Mouse (Mus musculus): ENCODE measurements around the gene Fads2. TPM values are rescaled to one million over a fixed set of nuclear protein-coding genes. Genes with fewer than 3 reads are reported as not detected.
A peak's percentile ranks its signal among the peaks of the same experiment; 100 is the strongest.

Gene Fads2
- total RNA-seq, 4 experiments from 2014 or later = 152 to 168 (median 162) TPM

DNA sequence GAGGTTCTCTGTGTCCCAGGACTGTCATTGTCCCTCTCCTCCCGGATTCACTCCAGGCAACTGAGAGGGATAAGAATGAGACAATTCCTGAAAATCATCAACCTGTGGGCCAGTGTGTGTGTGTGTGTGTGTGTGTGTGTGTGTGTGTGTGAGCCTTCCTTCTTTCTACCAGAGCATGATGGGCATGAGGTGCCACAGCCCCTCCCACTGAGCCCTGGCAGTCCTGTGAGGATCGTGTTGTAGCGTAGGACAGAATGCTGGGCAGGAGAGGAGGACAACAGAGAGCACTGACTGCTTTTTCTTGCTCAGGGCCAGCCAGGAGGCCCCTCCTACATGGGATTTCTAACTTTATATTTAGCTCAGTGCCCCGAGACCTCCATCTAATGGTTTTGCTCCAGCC lies 58.7 kb downstream of the Fads2 start:
- DNase-seq (ENCODE audit: low spot score in 2 of 2) = no peak

DNA sequence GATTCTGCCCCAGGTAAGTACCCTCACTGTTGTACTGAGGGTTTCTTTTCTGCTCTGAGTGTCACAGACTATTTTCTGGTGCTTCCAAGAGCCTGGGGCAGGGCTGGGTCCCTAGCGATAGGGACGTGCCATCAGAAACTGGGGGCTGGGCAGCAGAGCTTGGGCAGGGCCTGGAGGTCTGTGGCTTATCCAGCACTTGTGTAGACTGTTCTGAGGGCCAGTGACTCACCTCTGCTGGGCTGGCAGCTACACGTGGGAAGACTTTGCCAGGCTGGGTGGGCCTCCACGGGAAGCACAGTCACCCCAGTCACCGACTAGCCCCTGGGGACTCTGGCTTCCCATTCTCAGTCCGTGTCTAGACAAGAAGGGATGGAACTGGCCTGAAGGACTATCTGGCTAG lies 59.3 kb downstream of the Fads2 start:
- DNase-seq (ENCODE audit: low spot score in 2 of 2) = no peak

DNA sequence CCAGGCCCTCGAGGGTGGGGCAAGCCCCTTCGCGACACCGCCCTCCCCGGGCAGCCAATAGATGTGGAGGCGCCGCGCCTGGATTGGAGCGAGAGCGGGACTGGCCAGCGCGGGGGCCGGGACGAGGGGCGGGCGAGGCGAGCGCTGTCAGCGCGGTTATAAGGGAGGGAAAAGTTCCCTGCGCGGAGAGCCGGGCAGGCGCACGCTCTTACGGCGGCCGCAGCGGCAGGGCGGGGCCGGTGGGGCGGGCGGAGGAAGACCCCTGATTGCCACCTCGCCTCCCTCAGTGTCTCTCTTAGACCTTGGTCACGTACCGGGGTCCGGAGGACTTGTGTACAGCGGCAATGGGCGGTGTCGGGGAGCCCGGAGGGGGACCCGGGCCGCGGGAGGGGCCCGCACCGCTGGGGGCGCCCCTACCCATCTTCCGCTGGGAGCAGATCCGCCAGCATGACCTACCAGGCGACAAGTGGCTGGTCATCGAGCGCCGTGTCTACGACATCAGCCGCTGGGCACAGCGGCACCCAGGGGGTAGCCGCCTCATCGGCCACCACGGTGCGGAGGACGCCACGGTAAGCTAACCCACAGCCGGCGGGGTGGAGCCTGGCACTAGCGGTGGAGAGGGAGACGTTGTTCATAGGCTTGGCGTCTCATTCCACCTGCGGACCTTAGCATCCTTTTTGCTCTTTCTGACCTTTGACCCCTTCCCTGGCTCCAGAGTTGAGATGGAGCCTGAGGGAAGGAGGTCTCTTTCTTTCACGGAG lies 60.0 kb downstream of the Fads2 start, which contains the start of gene Fads3:
Fads3 (plus strand) TSS at position 182 of the 761 bp plus-strand sequence.
- DNase-seq (ENCODE audit: low spot score in 2 of 2) = peak in 1 of 2 experiments; percentile 67

DNA sequence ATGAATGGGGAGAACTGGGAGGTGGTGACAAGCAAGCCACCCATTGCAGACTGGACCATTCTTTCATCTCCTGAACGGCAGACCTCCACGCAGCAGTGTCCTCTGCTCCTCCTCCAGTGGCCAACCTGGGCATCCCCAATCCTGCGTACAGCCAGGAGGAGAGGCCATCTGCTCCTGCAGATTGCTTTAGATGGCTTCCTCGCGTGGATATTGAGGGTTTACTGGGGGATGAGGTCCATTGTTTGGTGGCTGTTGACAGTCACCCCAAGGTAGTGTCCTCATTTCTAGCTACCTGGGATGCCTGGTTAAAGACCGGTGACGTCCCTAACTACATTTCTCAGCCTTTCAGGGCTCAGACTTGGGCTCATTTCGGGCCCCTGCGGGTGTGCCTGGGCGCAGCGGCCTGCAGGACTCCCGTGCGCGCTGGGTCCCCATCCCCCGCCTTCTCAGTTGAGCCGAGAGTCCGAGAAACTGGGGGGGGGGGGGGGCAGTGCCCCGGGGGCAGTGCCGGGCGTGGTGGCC lies 60.6 kb downstream of the Fads2 start:
- no peak for DNase-seq (ENCODE audit: low spot score in 2 of 2)

DNA sequence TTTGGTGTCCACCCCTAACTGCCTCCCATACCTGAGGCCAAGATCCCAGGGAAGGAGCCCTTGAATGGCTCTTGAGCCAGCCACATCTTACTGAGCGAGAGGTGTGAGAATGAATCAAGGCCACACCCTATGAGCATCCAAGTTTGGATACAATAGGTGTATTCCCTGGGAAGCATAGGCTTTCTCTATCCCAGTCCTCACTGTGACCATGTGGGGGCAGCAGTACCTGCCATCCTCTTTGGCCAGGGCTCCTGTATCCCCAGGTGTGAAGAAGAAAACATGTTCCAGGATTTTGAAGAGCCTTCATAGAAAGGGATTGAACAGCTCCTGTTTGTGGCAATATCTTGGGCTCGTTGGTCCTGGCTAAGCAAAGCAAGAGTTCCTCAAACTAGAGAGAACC lies 61.9 kb downstream of the Fads2 start:
- DNase-seq (ENCODE audit: low spot score in 2 of 2) = no peak

DNA sequence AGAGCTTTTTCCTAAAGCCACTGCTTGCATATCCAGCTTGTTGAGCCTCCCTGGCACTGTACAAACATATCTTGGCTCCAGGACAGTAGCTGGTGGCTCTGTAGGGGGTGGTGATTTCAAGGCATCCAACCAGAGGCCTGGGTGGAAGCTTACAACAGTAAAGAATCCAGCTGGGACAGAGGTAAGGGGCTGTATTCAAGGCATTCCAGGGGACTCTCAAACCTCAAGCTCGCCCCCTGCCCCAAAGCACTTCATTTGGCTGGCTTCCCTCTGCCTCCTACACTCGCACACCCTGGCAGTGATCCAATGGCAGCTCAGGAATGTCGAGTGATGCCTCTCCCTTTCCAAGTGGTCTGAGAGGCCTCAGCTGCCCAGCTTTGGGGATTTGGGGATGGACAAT lies 62.6 kb downstream of the Fads2 start:
- DNase-seq (ENCODE audit: low spot score in 2 of 2) = no peak

DNA sequence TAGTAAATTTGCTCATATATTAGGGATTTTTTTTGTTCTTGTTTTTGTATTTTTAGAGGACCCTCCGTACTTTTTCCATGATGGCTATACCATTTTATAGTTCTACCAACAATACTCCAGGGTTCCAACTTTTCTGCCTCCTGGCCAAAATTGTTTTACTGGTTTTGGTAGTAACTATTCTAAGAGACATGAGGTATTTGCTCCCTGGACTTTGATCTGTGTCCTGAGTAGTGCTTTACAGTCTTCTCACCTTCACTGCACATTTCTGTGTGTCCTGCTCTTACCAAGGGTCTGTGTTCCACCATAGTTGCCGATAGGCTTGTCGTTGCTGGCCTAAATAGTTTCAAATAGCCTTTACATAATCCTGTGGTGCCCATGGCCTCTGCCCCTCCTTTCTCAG lies 63.2 kb downstream of the Fads2 start:
- DNase-seq (ENCODE audit: low spot score in 2 of 2) = no peak

DNA sequence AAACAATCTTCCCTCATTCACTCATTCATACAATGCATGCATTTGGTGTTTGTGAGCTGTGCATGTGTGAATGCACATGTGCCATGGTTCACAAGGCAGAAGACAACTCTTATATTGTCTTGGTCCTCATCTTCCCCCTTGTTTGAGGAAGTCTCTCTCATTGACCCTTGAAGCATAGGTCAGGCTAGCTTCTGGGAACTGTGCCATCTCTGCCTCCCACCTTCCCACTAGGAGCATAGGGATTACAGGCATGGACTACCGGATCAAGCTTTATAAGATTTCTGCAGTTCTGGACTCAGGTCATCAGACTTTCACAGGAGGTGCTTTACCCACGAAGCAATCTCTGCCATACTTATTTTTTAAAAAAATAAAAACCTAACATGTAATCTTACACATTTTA lies 64.0 kb downstream of the Fads2 start:
- DNase-seq (ENCODE audit: low spot score in 2 of 2) = no peak

DNA sequence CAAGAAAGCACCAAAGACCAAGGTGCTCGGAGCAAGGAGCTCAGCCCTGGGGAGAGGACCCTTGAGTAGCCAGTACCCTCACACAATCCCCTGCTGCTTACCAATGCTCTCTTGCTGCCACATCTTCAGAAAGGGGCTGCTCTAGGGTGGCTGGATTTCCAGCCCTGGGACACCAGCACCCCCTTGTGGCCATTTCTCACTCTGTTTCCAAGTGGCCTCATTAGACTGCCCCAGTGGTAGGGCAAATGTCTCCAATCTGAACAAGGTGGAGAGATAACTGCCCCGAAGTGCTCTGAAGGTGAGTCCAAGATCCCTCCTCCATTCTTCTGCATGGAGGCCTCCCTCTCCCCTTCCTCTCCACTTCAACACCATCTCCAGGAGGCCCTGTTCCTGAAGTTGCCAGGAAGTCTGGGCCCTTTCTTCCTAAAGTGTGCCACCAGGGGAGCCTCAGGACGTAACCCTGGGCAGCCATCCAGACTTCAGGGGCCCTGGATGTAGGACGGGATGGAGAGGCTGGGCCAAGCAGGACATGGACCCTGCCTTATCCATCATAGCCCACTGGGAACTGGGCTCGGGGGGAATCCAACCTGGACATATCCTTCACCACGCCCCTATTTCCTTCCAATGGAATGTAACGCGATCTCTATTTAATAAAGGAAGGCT lies 66.6 kb downstream of the Fads2 start:
- peak in 1 of 2 experiments; percentile 83 for DNase-seq (ENCODE audit: low spot score in 2 of 2)

DNA sequence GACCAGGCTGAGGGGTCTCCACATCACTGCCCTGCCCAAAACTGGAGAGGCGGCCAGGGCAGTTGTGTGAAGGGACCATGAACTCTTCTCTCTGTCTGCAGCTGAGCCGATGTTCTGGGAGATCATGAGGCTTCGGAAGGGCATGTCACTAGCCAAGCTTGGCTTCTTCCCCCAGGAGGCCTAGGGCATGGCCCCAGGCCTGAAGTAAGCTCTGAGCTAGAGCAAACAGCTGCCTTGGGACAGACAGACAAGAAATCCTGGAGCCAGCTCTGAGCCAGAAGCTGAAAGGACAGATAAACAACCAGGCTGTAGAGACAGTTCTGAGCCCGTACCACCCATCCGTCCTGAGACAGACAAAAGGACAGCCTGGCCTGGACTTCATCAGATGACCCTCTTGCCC lies 67.2 kb downstream of the Fads2 start:
- no peak for DNase-seq (ENCODE audit: low spot score in 2 of 2)

DNA sequence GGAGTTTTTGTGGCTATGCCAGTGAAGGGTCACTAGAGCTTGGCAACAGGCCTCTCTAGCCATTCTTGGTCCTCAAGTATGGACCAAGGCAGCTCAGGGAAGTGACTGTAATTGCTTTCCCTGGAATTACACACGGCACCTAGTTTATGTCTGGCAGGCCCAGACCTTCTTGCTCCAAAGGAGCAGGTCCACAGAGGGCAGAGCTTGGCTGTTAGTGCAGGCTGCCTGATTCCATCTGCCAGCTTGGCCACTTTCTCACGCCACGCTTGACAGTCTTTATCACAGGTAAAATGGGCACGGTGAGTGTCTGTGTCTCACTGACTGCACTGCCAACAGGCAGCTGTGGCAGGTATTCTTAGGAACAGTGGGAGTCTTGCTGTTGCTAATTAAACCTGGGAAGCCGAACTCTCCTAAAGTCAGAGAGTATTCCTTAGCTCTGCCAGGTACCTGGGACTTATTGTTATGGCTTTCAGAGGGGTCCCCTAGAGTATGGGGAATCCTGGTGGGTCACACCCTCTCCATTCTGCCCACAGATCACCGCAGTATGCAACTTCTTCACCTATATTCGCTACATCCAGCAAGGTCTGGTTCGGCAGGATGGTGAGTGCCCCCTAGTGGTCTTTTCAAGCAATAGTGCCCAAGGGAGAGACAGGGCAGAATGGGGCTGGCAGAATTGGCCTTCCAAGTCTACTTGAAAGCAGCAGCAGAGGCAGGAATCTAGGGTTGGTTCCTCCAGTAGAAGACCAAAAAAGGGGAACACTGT lies 68.2 kb downstream of the Fads2 start:
- DNase-seq (ENCODE audit: low spot score in 2 of 2) = peak in 1 of 2 experiments; percentile 71

DNA sequence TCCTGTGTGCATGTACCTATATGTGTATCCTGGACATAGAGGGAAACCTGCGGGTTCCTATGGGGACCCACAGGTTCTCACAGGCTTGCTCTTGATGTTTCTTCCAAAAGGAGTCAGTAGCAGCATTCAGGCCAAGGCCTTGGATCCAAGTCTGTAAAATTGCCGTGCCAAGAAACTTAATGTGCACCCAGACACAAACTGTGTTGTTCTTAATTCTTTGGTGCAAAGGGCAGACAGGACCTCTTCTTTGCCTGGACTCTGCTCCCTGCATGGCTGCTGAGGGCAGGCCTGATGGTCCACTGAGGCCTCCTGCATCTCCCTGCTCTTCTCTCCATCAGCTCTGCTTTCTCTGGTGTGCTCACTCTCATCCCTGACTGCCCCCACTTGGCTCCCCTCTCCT lies 71.8 kb downstream of the Fads2 start:
- DNase-seq (ENCODE audit: low spot score in 2 of 2) = no peak

DNA sequence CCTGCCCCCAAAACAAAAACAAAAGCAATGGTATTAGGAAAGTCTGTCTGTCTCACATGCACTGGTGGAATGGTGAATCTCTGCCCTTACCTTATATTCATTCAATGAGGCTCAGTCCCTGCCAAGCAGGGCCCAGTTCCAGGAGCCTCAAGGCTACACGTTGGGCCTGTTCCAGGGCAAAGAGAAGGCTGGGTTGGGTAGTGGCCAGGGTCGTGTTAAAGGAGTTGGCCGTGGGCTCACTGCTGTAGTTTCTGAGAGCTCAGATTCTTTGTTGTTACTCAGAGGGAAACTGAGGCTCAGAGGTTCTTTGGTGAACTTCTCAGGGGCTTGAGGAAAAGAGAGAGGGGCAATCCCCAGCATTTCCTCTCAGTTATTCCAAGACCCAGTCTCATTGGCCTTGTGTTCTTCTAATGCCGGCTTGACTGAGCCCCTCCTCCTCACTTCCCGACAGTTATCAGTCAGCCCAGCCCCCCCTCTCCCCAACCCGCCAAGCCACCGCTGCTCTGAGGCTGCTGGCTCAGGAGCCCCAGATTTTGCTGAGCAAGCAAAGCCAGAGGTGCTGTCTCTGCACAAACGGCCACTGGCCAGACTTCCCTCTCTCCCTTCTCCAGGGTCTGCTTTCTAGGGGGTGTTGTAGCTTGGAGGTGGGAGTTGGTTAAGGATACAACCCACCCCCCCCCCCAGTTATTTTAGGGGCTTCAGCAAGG lies 76.2 kb downstream of the Fads2 start:
- no peak for DNase-seq (ENCODE audit: low spot score in 2 of 2)

DNA sequence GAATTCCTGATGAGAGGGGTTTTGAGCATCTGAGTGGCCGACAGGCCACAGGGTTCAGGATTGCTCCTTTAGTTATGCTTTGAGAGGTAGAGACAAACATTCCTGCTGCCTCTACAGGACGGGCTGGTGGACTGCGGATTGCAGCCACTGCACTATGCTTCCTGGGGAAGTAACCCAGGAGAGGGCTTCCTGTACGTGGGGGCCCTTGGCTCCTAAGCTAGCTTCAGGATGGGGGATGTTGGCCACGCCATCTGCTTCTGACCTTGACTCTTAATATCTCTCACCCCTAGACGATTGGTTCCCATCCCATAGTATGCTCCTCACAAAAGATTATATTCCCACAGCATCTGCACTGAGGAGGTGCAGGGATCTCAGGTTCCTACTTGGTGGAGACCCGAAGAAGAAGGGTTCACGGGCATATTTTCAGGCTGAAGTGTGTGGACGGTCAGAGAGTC lies 78.2 kb downstream of the Fads2 start:
- DNase-seq (ENCODE audit: low spot score in 2 of 2) = no peak

DNA sequence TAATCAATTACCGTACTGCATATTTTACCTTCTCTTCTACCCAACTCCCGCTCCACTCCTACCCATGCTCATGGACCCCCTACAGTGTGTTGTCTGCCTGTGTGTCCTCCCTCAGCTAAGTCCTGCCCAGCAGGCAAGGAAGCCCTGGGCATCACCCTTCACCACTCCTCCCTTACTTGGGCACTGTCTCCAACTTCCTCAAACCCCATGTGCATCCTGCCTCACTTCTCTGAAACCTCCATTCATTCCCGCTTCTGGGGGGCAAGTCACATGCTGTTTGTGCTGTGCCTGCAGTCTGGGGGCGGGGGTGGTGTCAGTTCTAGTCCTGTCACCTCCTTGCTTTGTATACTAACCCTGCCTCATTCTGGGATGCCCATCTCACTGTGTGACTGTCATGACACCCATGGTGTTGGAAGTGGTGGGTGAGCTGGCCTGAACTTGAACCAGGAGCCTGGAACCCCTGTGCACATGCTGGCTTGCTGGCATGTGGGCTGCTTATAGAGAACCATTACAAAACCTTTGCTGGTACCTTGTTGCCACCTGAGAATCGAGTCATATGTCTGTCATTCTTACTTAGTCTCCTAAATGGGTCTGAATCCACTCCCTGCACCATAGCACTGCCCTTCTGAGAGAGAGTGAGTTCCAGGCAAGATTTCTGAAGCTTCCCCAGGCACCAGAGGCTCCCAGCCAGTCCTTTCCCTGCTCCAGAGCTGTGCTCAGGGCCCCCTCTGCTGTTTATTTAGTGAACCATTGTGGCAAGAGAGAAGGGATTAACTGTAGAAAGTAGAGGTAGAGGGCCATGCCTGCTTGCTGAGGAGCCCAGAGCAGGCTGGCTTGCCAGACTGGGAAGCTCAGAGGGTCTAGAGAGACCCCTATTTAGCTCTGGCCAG lies 78.9 kb downstream of the Fads2 start:
- peak in 1 of 2 experiments; percentile 60 for DNase-seq (ENCODE audit: low spot score in 2 of 2)

DNA sequence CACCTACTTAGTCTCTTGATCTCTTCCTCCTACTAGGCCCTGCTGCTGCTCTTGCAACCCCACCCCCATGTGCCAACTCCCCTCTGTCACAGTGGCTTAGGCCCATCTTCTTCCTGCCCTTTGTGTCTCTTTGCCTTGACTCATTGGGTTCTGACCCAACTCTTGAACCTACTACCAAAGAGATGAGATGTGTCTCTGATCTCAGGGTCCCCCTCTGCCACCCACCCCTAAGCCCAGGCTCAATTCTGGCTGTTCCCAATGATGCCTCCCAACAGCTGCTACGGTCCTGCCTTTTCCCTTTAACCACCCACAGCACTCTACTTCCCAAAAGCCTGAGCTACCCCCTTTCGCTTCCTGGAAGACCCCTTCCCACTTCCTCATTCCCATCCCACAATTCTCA lies 79.6 kb downstream of the Fads2 start:
- DNase-seq (ENCODE audit: low spot score in 2 of 2) = no peak

DNA sequence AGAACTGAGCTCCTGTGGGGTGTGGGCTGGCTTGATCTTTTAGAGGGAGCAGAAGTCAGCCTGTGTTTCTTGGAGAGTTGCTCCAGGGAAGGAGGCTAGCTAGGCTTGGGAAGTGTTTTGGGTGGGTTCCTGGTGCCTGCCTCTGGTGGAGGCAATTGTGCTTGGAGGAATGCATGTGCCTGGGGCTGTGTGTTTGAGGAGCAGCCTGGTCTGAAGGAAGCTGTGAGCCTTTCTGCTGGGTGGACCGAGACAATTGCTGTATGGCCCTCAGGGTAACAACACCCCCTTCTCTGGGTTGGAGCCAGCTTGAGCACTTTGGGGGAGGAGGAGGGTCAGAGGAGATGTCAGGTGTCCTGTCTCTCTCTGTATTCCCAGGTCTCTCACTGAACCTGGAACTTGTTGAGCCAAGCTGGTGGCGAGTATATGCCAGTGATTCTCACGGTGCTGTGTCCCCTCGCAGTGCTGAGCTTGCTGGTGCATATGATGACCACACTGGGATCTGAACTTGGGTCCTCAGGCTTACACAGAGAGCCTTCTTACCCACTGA lies 82.3 kb downstream of the Fads2 start:
- DNase-seq (ENCODE audit: low spot score in 2 of 2) = no peak

DNA sequence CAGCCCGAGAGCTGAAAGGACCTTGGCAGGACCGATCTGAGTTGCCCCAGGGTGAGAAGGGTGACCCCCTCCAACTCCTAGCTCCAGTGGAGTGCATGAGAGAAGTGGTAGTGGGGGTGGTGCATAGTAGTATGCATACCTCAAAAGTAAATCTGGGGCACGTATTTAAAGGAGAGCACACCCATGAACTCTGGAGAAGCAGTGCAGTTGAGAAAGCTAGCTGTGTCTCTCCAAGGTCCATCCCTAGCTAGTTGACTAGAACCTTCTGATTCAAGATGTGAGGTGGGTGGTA lies 83.1 kb downstream of the Fads2 start:
- no peak for DNase-seq (ENCODE audit: low spot score in 2 of 2)

DNA sequence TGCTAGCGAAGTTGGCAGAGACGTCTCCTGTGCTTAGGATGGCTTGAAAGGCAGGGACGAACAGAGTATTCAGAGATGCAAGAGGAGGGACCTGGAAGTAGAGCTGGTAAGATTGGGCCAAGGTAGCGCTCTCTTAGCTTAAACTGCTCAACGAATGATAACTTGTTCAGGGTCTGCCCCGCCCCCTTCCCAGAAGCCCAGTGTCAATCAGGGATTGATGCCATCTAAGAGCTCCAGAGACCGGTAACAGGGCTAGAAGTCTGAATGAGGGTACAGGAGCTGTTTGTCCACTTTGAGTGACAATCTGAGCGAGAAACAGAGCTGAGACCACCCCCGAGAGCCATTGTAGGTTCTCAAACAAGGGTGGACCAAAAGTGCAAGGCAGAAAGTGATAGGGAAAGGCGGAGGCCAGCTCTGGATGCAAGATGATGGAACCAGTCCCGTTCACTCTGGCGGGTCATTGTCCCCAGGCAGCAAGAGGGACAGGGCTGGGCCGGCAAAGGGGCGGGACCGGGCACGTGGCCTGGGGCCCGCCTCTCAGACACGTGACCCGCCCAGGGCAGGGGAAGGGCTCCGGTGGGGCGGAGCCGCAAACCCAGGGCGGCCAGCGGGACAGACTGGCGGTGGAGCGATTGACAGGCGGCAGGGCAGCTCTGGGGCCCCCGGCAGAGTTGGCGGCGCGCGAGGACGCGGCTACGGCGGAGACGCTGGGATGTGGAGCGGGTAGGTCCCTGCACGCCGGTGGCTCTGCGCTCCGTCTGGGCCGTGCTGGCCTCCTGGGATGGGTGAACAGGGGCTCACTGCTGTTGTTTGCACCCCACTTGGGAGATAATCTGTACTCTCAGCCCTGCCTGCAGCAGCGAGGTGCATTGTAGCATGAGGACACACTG lies 83.7 kb downstream of the Fads2 start:
- peak; percentile 69 to 75 for DNase-seq (ENCODE audit: low spot score in 2 of 2)

All from layer of hippocampus, adult 8-10 months (tissue).